Mouse (Mus musculus): Measurements from ENCODE around the gene Sorcs3. TPM values are rescaled to one million over a fixed set of nuclear protein-coding genes. Genes with fewer than 3 reads are reported as not detected.

The Sorcs3 gene
- total and polyA plus RNA-seq, 2 experiments from 2014 or later: 0.01 TPM; not detected in 1

- Histone ChIP-seq H3K4me2 (ENCODE audit: low read depth, low read length) (no peak overlapping the region), H3K4me3 (ENCODE audit: low read depth, low read length) (no peak overlapping the region), H3K4me1 (ENCODE audit: control insufficient read depth, insufficient read depth) (no peaks in the 10 kb centered on the region), H3K27ac (ENCODE audit: low read depth) (no peak overlapping the region), H3K9ac (replicated peaks; ENCODE audit: low read depth, low read length) (no peak overlapping the region), H3K27me3 (ENCODE audit: control insufficient read depth, insufficient read depth, low read length) (no peaks in the 10 kb centered on the region), H3K9me3 (replicated peaks; ENCODE audit: control insufficient read depth, low read length) (no peaks in the 10 kb centered on the region), H3K36me3 (replicated peaks; ENCODE audit: control insufficient read depth, insufficient read depth, low read length) (no peaks in the 10 kb centered on the region)
- 80% methylated on average over 8 of the region's 8 CpGs for WGBS
- no peak for DNase-seq (ENCODE audit: low spot score)
- TF ChIP-seq EP300 (IDR thresholded peaks at IDR 0.05; ENCODE audit: low read depth): no peak
- no peak for TF ChIP-seq CTCF (IDR thresholded peaks at IDR 0.05; ENCODE audit: low read depth)
- no peak for ATAC-seq (ENCODE audit: insufficient read depth, low read depth)
These were observed 122.3 kb downstream of the Sorcs3 start for GRCm38 (mm10) chr19:48328171-48328570.

- peak; percentile 37 for TF ChIP-seq CTCF (IDR thresholded peaks at IDR 0.05; ENCODE audit: low read depth)
- TF ChIP-seq EP300 (IDR thresholded peaks at IDR 0.05; ENCODE audit: low read depth): no peak
- DNase-seq (ENCODE audit: low spot score): no peak
- 24% methylated on average over 1 of the region's 1 CpGs for WGBS
- no peaks in the 10 kb centered on the region for H3K36me3 ChIP-seq (replicated peaks; ENCODE audit: control insufficient read depth, insufficient read depth, low read length)
- ATAC-seq (ENCODE audit: insufficient read depth, low read depth): no peak
- no peak overlapping the region for H3K27ac ChIP-seq (ENCODE audit: low read depth)
- no peak overlapping the region for H3K4me2 ChIP-seq (ENCODE audit: low read depth, low read length)
- H3K27me3 ChIP-seq (ENCODE audit: control insufficient read depth, insufficient read depth, low read length): no peaks in the 10 kb centered on the region
- no peaks in the 10 kb centered on the region for H3K4me1 ChIP-seq (ENCODE audit: control insufficient read depth, insufficient read depth)
- H3K4me3 ChIP-seq (ENCODE audit: low read depth, low read length): no peak overlapping the region
- H3K9me3 ChIP-seq (replicated peaks; ENCODE audit: control insufficient read depth, low read length): no peaks in the 10 kb centered on the region
- H3K9ac ChIP-seq (replicated peaks; ENCODE audit: low read depth, low read length): no peak overlapping the region
These were observed 125.8 kb downstream of the Sorcs3 start for GRCm38 (mm10) chr19:48331640-48332039.

DNA sequence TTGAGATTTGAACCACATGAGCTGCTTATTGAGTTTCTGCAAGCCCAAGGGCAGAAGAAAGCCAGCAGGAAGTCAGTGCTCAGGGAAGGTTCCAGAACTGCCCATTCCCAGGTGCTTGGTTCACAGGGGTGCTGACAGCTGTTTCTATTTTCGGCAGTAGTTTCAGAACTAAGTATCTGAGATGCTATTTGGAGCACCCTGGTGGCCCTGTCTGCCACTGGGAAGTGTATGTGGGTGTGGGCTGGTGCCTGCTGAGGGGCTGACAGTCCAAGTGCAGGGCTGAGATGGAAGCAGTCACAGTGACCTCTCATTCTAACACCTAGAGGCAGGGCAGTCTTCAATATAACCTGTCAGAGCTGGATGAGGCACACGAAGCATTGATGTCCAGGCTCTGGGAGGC is 127.3 kb downstream of the Sorcs3 start:
- DNase-seq (ENCODE audit: low spot score): peak; percentile 67
- WGBS: 42% methylated on average over 2 of the region's 2 CpGs
- TF ChIP-seq CTCF (IDR thresholded peaks at IDR 0.05; ENCODE audit: low read depth) (no peak), EP300 (IDR thresholded peaks at IDR 0.05; ENCODE audit: low read depth) (no peak)
- ATAC-seq (ENCODE audit: insufficient read depth, low read depth): peak; percentile 95
- peak overlapping the region; percentile 39 for H3K27ac ChIP-seq (ENCODE audit: low read depth)
- H3K4me1 ChIP-seq (ENCODE audit: control insufficient read depth, insufficient read depth): no peaks in the 10 kb centered on the region
- H3K36me3 ChIP-seq (replicated peaks; ENCODE audit: control insufficient read depth, insufficient read depth, low read length): no peaks in the 10 kb centered on the region
- no peak overlapping the region for H3K4me3 ChIP-seq (ENCODE audit: low read depth, low read length)
- no peak overlapping the region for H3K9ac ChIP-seq (replicated peaks; ENCODE audit: low read depth, low read length)
- no peaks in the 10 kb centered on the region for H3K27me3 ChIP-seq (ENCODE audit: control insufficient read depth, insufficient read depth, low read length)
- H3K4me2 ChIP-seq (ENCODE audit: low read depth, low read length): no peak overlapping the region
- no peaks in the 10 kb centered on the region for H3K9me3 ChIP-seq (replicated peaks; ENCODE audit: control insufficient read depth, low read length)

- Histone ChIP-seq H3K27ac (ENCODE audit: low read depth) (no peak overlapping the region), H3K27me3 (ENCODE audit: control insufficient read depth, insufficient read depth, low read length) (no peaks in the 10 kb centered on the region), H3K4me2 (ENCODE audit: low read depth, low read length) (no peak overlapping the region), H3K4me1 (ENCODE audit: control insufficient read depth, insufficient read depth) (no peaks in the 10 kb centered on the region), H3K9me3 (replicated peaks; ENCODE audit: control insufficient read depth, low read length) (no peaks in the 10 kb centered on the region), H3K4me3 (ENCODE audit: low read depth, low read length) (no peak overlapping the region), H3K9ac (replicated peaks; ENCODE audit: low read depth, low read length) (no peak overlapping the region), H3K36me3 (replicated peaks; ENCODE audit: control insufficient read depth, insufficient read depth, low read length) (no peaks in the 10 kb centered on the region)
- 78% methylated on average over 6 of the region's 6 CpGs for WGBS
- DNase-seq (ENCODE audit: low spot score) (no peak), ATAC-seq (ENCODE audit: insufficient read depth, low read depth) (no peak)
- TF ChIP-seq CTCF (IDR thresholded peaks at IDR 0.05; ENCODE audit: low read depth) (no peak), EP300 (IDR thresholded peaks at IDR 0.05; ENCODE audit: low read depth) (no peak)
These were observed 131.6 kb downstream of the Sorcs3 start for GRCm38 (mm10) chr19:48337461-48337860.

GRCm38 (mm10) chr19:48338098-48338497 is 132.3 kb downstream of the Sorcs3 start:
- WGBS: 85% methylated on average over 5 of the region's 5 CpGs
- H3K4me1 ChIP-seq (ENCODE audit: control insufficient read depth, insufficient read depth): no peaks in the 10 kb centered on the region
- H3K4me3 ChIP-seq (ENCODE audit: low read depth, low read length): no peak overlapping the region
- no peaks in the 10 kb centered on the region for H3K9me3 ChIP-seq (replicated peaks; ENCODE audit: control insufficient read depth, low read length)
- H3K27ac ChIP-seq (ENCODE audit: low read depth): no peak overlapping the region
- H3K9ac ChIP-seq (replicated peaks; ENCODE audit: low read depth, low read length): no peak overlapping the region
- no peak for DNase-seq (ENCODE audit: low spot score)
- H3K36me3 ChIP-seq (replicated peaks; ENCODE audit: control insufficient read depth, insufficient read depth, low read length): no peaks in the 10 kb centered on the region
- no peaks in the 10 kb centered on the region for H3K27me3 ChIP-seq (ENCODE audit: control insufficient read depth, insufficient read depth, low read length)
- no peak for ATAC-seq (ENCODE audit: insufficient read depth, low read depth)
- no peak for TF ChIP-seq CTCF (IDR thresholded peaks at IDR 0.05; ENCODE audit: low read depth)
- no peak for TF ChIP-seq EP300 (IDR thresholded peaks at IDR 0.05; ENCODE audit: low read depth)
- no peak overlapping the region for H3K4me2 ChIP-seq (ENCODE audit: low read depth, low read length)

DNA sequence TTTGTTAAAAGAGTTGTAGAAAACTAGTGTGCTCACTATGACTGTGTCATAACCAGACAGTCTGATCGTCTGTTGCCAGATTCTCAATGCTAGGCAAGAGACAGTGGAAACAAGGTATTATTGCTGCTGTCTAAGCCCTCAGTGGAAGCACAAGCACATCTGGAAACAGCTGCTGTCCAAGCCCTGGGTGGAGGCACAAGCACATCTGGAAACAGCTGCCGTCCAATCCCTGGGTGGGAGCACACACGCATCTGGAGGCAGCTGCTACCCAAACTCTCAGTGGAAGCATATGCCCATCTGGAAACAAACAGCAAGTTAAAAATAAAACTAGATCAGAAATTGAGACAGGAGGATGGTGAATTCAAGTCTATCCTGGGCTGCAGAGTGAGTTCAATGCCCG is 136.9 kb downstream of the Sorcs3 start:
- no peak overlapping the region for H3K4me2 ChIP-seq (ENCODE audit: low read depth, low read length)
- no peaks in the 10 kb centered on the region for H3K4me1 ChIP-seq (ENCODE audit: control insufficient read depth, insufficient read depth)
- H3K27me3 ChIP-seq (ENCODE audit: control insufficient read depth, insufficient read depth, low read length): no peaks in the 10 kb centered on the region
- ATAC-seq (ENCODE audit: insufficient read depth, low read depth) (no peak), DNase-seq (ENCODE audit: low spot score) (no peak)
- WGBS: 81% methylated on average over 4 of the region's 4 CpGs
- no peaks in the 10 kb centered on the region for H3K9me3 ChIP-seq (replicated peaks; ENCODE audit: control insufficient read depth, low read length)
- no peak for TF ChIP-seq EP300 (IDR thresholded peaks at IDR 0.05; ENCODE audit: low read depth)
- TF ChIP-seq CTCF (IDR thresholded peaks at IDR 0.05; ENCODE audit: low read depth): no peak
- no peak overlapping the region for H3K27ac ChIP-seq (ENCODE audit: low read depth)
- no peak overlapping the region for H3K4me3 ChIP-seq (ENCODE audit: low read depth, low read length)
- no peak overlapping the region for H3K9ac ChIP-seq (replicated peaks; ENCODE audit: low read depth, low read length)
- no peaks in the 10 kb centered on the region for H3K36me3 ChIP-seq (replicated peaks; ENCODE audit: control insufficient read depth, insufficient read depth, low read length)

Measured in heart, postnatal 0 days (tissue).